Mouse (Mus musculus): ENCODE results near the gene Adgrl3. TPM values are rescaled to one million over a fixed set of nuclear protein-coding genes. Genes with fewer than 3 reads are reported as not detected.

Gene Adgrl3
- total RNA-seq (2021), result 1 to 10 TPM; 7.3 to 9.7 TPM
- long read RNA-seq, experiment 1, partial matches to known transcripts, result 1 of 1 reads
- long read RNA-seq, experiment 1, other reads (novel, unspliced or antisense), result 0 of 1 reads
- long read RNA-seq, experiment 2, partial matches to known transcripts, result 0 of 1 reads
- long read RNA-seq, experiment 2, other reads (novel, unspliced or antisense), result 1 of 1 reads

DNA sequence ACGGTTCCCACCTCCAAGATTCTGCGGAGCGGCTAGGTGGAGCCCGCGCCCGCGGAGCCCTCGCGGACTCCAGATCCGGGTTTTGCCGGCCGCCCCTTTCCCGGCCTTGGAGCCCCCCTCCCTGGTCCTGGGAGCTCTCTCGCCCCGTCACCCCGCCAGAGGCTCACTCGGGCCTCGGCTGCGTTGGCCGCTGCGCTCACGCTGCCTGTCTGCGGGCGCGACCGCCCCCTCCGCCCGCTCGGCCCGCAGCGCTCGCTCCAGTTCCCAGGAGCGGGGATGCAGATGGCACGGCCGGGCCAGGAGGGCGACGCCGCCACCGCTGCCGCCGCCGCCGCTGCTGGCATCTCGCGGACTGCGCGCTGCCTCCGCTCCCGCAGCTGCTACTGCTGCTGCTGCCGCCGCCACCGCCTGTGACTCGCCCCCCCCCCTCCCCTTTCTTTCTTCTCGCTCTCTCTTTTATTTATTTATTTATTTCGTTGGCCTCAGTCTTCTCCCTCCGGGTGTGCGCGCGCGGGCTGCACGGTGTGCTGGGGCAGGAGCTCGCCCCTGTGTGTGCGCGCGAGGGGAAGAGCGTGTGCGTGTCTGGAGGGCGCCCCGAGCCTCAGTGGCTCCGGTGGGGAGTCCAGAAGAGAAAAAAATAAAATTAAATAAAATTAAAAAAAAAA lies at the start of gene Adgrl3:
Gene Adgrl3, plus strand, starts transcription at position 549 of the 665 bp plus-strand sequence.
- DNase-seq, result peak; percentile 74

GRCm38 (mm10) chr5:81019166-81019565 lies 772 bp upstream of the Adgrl3 start:
- no peak for DNase-seq

- peak; percentile 54 for DNase-seq
Observed at GRCm38 (mm10) chr5:81020281-81021005, 505 bp downstream of the Adgrl3 start.

DNA sequence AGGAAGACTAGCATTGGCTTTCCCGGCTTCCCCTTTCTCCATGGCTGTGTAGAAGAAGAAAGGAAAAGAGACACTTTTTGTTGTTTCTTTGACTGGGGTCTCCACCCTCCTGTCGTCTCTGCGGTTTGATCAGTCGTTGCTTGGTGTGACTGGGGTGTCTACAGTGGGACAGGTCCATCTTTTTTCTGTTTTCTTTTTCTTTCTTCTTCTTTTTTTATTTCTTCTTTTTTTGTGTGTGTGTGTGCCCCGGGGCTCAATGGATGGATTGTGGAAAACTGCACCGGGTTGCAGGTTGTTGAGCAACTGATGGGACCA lies 1.0 kb downstream of the Adgrl3 start:
- no peak for DNase-seq

- DNase-seq, result peak; percentile 26
Observed at GRCm38 (mm10) chr5:81021331-81021863, 1.5 kb downstream of the Adgrl3 start.

DNA sequence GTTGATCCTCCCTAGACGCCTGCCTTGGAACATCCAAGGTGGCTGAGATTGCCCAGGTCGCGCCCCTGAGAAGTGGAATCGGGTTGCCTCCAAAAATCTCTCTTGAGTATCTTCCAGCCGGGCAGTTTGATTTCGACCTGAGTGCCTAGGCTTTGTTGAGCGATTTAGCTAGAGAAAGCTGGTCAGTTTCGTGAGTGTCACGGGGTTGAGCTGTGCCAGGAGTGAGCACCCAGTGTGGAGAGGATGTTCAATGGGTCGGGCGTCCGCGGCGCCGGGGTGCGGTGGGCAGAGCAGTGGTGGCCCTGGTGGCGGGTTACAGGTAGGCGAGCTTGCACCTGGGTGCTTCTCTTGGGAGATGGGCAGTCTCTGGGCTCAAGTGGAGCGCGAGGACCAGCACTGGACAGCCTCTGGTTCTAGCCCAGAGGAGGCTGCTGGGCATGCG lies 1.9 kb downstream of the Adgrl3 start:
- DNase-seq, result peak; percentile 6

DNA sequence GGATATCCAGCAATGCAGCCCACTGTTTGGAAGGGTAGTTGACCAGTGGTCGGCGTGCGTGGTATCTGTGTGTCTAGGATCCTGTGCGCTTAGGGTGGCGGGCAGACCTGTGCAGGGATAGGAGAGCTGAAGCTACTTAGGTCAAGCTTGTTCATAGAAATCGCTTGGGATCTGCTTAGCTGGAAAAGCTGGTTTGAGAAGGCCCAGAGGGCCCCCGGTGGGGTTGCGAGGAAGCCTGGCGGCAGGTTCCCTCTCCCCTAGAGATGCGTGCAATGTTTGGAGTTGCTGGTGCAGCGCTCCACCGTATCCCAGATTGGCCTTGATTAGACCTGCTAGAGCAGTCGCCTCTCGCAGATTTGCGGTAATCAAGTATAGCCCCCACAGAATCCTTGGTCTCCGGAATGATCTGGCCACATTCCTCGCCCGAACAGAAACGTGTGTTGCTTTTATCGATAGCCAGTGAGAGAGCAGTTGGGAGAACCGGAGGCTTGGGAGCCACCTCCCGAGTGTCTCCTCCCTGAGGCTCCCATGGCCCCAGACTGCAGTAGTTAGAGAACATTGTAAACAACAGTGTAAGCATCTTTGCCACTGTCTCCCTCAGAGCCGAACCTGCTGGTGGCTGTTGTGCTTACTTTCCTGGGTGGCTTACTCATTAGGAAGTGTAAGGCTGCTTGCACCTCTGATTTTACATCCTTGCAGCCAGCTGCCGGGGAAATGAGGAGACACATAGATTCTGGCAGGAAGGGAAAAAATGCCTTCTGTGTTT lies 2.6 kb downstream of the Adgrl3 start:
- DNase-seq, result peak; percentile 9

DNA sequence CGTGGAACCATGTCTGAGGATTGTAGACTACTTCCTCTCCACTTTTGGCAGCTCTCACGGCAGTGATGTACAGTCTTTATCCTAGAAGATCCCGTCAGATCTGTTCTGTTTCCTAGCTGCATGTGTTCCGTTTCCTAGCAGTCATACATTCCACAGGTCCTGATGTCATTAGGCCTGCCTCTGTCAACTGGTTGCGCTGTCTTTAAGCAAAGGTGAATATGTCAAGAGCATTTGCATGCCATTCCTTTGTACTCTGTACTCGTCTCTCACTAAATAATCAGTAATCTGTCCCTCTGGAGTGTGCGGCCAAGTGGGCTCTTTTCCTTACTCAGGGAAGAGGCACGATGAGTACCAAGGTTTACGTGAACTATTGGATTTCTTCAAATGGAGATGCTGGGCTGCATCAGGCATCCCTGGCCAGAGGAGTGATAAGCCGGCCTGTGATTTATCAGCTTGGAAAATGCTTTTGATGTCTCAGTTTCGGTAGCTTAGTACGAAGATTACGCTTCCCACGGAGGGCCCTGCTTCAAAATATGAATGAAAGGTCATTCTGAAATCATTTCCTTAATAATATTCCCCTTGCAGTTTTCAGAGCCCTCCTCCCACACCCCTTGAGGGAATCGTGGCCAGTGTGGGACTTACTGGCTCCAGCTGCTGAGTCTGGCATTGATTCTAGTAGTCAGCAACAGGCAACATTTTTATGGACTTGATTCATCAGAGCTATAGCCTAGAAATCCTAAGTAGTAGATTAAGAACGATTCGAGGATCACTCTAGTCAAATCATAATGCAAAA lies 4.2 kb downstream of the Adgrl3 start:
- no peak for DNase-seq

- DNase-seq, result no peak
Observed at GRCm38 (mm10) chr5:81028875-81029274, 8.9 kb downstream of the Adgrl3 start.

GRCm38 (mm10) chr5:81037091-81037490 lies 17.2 kb downstream of the Adgrl3 start:
- DNase-seq, result no peak

GRCm38 (mm10) chr5:81043875-81044274 lies 23.9 kb downstream of the Adgrl3 start:
- no peak for DNase-seq

DNA sequence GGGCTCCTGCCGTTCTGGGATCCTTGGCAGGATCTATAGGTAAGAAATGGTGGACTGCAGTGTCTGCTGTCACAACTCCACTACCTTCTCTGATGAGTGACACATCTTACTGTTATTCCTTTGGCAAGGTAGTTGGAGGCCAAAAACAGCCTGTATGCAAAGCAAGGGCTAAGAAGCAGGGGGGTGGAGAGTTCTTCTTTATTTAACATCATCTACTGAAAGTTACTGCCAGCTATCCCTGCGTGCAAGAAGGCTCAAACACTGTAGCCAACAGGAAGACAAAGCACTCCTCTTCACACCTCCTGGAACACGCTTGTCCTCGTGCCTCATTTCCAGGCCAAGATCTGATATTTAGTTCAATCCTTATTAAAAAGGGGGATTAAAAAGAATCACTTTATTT lies 26.2 kb downstream of the Adgrl3 start:
- DNase-seq, result no peak

- no peak for DNase-seq
Observed at GRCm38 (mm10) chr5:81054628-81055027, 34.7 kb downstream of the Adgrl3 start.

DNA sequence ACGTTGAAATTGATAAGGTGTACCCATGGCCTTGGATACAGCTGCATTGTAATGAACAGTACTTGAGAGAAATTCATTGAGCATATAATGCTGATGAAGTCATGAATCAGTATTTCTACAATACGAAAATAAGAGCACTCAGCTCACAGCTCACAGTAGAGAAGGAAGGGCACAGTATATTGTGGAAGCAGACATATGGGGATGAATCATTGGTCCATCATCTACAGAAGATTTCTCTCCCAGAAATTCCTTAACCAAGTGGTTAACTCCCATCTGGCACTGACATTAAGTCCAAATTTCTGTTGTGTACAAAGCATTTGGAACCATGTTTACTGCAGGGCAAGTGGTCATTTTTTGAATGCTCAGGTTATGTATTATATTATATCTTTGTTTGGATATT lies 35.3 kb downstream of the Adgrl3 start:
- DNase-seq, result no peak

DNA sequence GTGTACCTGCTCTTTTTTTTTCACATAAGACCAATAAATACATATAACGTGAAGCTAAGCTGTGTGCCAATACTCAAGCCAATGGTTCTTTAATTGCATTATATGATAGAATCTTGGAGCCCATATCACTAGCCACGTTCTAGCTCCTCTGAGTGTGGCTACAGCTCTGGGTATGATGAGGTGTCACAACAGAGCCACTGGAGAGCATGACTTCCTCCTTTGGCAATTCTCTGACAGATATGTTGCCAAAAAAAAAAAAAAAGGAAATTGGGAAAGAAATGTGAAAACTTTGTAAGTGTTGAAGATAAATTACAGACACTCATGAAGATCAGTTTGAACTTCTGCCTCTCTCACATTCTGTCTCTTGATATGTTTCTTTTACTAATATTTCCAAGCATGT lies 38.2 kb downstream of the Adgrl3 start:
- DNase-seq, result no peak

DNA sequence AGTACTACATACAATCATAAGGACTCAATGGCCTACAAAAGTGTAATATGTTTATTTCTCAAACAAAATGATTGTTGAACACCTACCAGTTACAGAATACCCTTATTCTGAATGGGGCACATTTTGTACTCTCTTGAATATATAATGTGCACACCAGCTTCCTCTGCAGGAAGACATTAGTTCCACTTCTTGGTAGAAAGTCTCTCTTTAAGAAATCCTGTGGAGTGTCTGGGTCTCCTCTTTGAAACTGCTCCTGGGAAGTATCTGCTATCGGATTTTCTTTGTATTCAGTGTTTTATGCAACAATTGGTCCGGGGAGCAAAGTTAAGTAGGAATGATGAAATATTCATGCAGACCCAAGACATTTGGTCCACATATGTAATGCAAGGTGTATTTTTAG lies 41.0 kb downstream of the Adgrl3 start:
- DNase-seq, result no peak

DNA sequence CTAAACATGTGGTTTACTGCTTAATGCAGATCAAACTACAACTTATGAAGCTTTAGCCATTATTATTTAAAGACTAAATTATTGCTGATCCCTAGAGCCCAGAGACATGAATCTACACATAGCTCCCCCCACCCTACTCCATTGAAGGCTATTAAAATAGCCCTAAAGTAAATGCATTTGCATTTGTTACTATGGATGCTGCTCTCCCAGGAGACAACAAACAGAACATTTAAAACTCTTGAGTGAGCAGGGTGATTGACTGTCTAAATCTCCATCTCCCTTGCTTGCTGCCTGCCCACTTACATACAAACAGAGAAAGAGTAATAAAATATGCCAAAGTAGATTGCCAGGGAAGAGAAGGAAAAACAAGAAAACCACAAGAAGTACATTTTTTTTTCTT lies 41.4 kb downstream of the Adgrl3 start:
- DNase-seq, result no peak

DNA sequence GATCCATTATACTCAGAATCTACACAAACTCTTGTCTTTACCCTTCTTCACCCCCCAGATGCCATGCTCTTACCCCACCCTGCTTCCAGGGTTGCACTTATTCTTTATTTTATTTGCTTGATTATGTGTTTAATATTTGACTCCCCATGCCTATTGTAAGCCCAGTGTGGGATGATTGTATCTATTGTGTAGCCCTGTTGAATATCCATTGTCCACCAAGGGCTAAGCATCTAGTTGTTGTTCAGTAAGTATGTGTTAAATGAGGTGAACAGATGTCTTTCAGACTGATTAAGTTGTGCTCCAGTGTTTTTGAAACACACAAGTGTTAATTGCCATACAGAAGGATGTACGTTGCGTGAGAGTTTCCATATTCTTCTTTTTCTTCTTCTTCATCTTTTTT lies 44.1 kb downstream of the Adgrl3 start:
- no peak for DNase-seq

GRCm38 (mm10) chr5:81068173-81068572 lies 48.2 kb downstream of the Adgrl3 start:
- DNase-seq, result no peak

DNA sequence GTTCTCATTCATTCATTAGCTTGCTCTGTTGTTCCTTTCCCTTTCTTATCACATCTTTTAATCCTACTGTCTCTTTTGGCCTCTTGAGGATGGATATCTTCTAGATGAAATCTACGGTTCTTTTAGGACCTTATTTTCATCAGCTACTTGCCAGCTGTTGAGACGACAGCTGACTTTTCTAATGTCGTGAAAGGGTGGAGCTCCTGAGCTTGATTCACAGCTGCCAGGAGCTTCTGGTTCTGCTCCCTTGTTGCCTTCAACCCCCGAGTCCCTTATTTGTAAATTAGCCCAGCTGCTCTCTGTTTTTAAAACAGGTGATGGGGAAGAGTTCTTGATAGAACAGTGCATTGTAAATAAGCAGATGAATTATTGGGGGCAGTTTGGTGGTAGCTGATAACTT lies 48.9 kb downstream of the Adgrl3 start:
- no peak for DNase-seq

DNA sequence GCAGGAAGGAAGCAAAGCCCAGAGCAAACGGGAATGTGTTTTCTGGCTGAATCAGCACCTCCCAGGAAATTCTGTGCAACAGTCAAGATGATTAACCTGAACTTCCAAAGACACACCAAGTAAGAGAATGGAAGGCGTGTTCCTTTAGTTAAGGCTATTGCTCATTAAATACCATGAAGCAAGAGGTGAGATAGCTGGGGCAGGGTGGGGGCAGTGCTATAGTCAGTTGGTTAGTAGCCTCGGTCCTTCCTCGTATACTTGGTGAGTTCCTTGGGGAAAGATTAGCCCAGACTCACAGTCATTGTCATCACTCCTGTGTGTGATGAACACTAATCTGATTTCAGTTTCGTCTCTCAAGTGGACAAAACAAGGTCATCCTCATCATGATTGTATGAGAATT lies 53.0 kb downstream of the Adgrl3 start:
- DNase-seq, result no peak

GRCm38 (mm10) chr5:81073875-81074274 lies 53.9 kb downstream of the Adgrl3 start:
- no peak for DNase-seq

Measured in gastrocnemius, postnatal 10 days (tissue).